Mouse (Mus musculus): ENCODE measurements around the gene Cdh20.

- TF ChIP-seq CTCF (conservative IDR thresholded peaks at IDR 0.05; ENCODE audit: insufficient read depth, insufficient read length, low read depth, low read length) (no peak), POLR2A (IDR thresholded peaks at IDR 0.05; ENCODE audit: low read depth, low read length) (no peak)
Observed at GRCm38 (mm10) chr1:104838206-104838915, 70.0 kb downstream of the Cdh20 start.

Data from kidney, adult 2 months (tissue).